Mouse (Mus musculus) neural tube, embryonic 14.5 days (tissue): Measurements from ENCODE around the gene Ints14. TPM values are rescaled to one million over a fixed set of nuclear protein-coding genes. Genes with fewer than 3 reads are reported as not detected.
"Not testable (repeated sequence)": the region's sequence is repeated elsewhere in the genome, so short reads cannot be mapped to it uniquely, and the experiment has no call there.

Source experiments
- ATAC-seq: fragments of 200-750 bp; cut with Nextera tagmentation; 2 replicates; pipeline ENCODE4 v1.8.0; 2017; ENCODE audit warnings: low read depth, mild to moderate bottlenecking, moderate TSS enrichment, moderate library complexity
- H3K27ac ChIP-seq: fragments of 300-500 bp; sonication (generic); 2 replicates; pipeline ENCODE4 v1.5.1; 2014; ENCODE audit warnings: low read depth, mild to moderate bottlenecking, control low read depth, low read length, moderate library complexity, mixed read lengths
- H3K27me3 ChIP-seq: fragments of 300-500 bp; sonication (generic); 2 replicates; pipeline ENCODE4 v1.6.1; 2014; ENCODE audit warnings: low read length; ENCODE audit not compliant: control insufficient read depth, insufficient read depth
- H3K36me3 ChIP-seq: fragments of 300-500 bp; sonication (generic); 2 replicates; pipeline ENCODE4 v1.6.1; 2014; ENCODE audit warnings: low read length, mixed read lengths; ENCODE audit not compliant: control insufficient read depth, insufficient read depth
- H3K4me1 ChIP-seq: fragments of 300-500 bp; sonication (generic); 2 replicates; pipeline ENCODE4 v1.6.1; 2014; ENCODE audit warnings: low read length; ENCODE audit not compliant: control insufficient read depth, insufficient read depth
- H3K4me2 ChIP-seq: fragments of 300-500 bp; sonication (generic); 2 replicates; pipeline ENCODE4 v1.6.1; 2014; ENCODE audit warnings: mild to moderate bottlenecking, low read depth, low read length, control low read depth
- H3K4me3 ChIP-seq: fragments of 300-500 bp; sonication (generic); 2 replicates; pipeline ENCODE4 v1.5.1; 2014; ENCODE audit warnings: low read depth, low read length, control low read depth, mixed read lengths
- H3K9ac ChIP-seq: fragments of 300-500 bp; sonication (generic); replicated peaks from 2 replicates; pipeline ENCODE4 v1.6.1; 2014; ENCODE audit warnings: low read depth, mild to moderate bottlenecking, control low read depth, low read length, mixed read lengths
- H3K9me3 ChIP-seq: fragments of 300-500 bp; sonication (generic); 2 replicates; pipeline ENCODE4 v1.6.1; 2016; ENCODE audit warnings: low read length; ENCODE audit not compliant: control insufficient read depth
- WGBS: fragments of 180-500 bp; shearing (Covaris S2); extraction: QIAGEN DNeasy Blood & Tissue Kit; methylation state at CpG from one replicate; pipeline ENCODE4 v1.1.7; 2014; 5-methylcytosine and 5-hydroxymethylcytosine counted together
- polyA plus RNA-seq: library from polyadenylated mRNA; unstranded; fragments of >200 nt; fragmentation: Nextera tagmentation; extraction: Ambion mirVana; gene quantifications from 2 replicates; pipeline ENCODE4 v1.2.1, GENCODE M21; 2014

The Ints14 gene
- polyA plus RNA-seq, 1 experiment from 2014 or later = 37.3 TPM

GRCm38 (mm10) chr9:65019146-65019545 is 58.4 kb downstream of the Ints14 start:
- no peaks in the 10 kb centered on the region for H3K9me3 ChIP-seq
- peak overlapping the region; percentile 62; the same call in 1 of the 2 replicates for H3K4me2 ChIP-seq
- H3K27me3 ChIP-seq = no peaks in the 10 kb centered on the region
- 50% methylated on average over 3 of the region's 3 CpGs for WGBS
- H3K36me3 ChIP-seq = no peaks in the 10 kb centered on the region
- H3K4me3 ChIP-seq = no peak overlapping the region
- H3K4me1 ChIP-seq = peaks cover 42% of the 10 kb centered on the region
- no peak for ATAC-seq
- no peak overlapping the region for H3K27ac ChIP-seq
- no peak overlapping the region for H3K9ac ChIP-seq

DNA sequence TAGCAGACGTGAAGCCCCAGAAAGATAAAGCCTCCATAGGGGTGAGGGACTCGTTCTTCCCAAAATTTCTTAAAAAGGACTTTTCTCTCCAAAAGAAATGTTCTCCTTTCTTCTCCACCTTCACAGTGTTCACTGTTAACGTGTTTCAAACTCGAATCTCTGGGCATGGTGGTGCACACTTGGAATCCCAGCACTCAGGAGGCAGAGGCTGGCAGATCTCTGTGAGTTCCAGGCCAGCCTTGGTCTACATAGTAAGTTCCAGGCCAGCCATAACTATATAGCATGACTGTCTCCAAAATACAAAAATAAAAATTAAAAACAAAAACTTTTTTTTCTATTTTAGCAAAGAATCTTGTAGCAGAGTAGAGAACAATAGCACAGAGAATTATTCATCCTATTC is 59.4 kb downstream of the Ints14 start:
- H3K4me1 ChIP-seq = peaks cover 42% of the 10 kb centered on the region
- peak overlapping the region; percentile 99 for H3K4me3 ChIP-seq
- H3K27ac ChIP-seq = no peak overlapping the region
- H3K9me3 ChIP-seq = no peaks in the 10 kb centered on the region
- ATAC-seq = no peak
- H3K27me3 ChIP-seq = no peaks in the 10 kb centered on the region
- H3K4me2 ChIP-seq = peak overlapping the region; percentile 62
- H3K36me3 ChIP-seq = no peaks in the 10 kb centered on the region
- no peak overlapping the region; the same call in 1 of the 2 replicates for H3K9ac ChIP-seq
- WGBS = 77% methylated on average over 4 of the region's 4 CpGs

GRCm38 (mm10) chr9:65020991-65021886 is 60.5 kb downstream of the Ints14 start, which contains the start of gene Hacd3:
TSS of gene Hacd3 (minus strand) at chr9:65021693.
- H3K4me3 ChIP-seq = peak within 1 kb of the TSS; percentile 99
- H3K9ac ChIP-seq = peak within 1 kb of the TSS; percentile 99
- no peaks in the 10 kb centered on the region for H3K36me3 ChIP-seq
- ATAC-seq = peak; percentile 95
- peak within 1 kb of the TSS; percentile 93 for H3K27ac ChIP-seq
- peak within 1 kb of the TSS; percentile 62 for H3K4me2 ChIP-seq
- no peaks in the 10 kb centered on the region for H3K9me3 ChIP-seq
- WGBS = under 1% methylated on average over 79 of the region's 81 CpGs
- no peaks in the 10 kb centered on the region for H3K27me3 ChIP-seq
- H3K4me1 ChIP-seq = peaks cover 40% of the 10 kb centered on the region

GRCm38 (mm10) chr9:65021887-65022579 is 61.3 kb downstream of the Ints14 start:
- peak overlapping the region; percentile 99 for H3K9ac ChIP-seq
- H3K4me3 ChIP-seq = peak overlapping the region; percentile 99
- no peaks in the 10 kb centered on the region for H3K27me3 ChIP-seq
- peaks cover 32% of the 10 kb centered on the region for H3K4me1 ChIP-seq
- H3K4me2 ChIP-seq = peak overlapping the region; percentile 62
- no peaks in the 10 kb centered on the region for H3K9me3 ChIP-seq
- H3K27ac ChIP-seq = peak overlapping the region; percentile 93
- no peaks in the 10 kb centered on the region for H3K36me3 ChIP-seq
- peak; percentile 20; the same call in 1 of the 2 replicates for ATAC-seq
- 19% methylated on average over 9 of the region's 9 CpGs for WGBS

DNA sequence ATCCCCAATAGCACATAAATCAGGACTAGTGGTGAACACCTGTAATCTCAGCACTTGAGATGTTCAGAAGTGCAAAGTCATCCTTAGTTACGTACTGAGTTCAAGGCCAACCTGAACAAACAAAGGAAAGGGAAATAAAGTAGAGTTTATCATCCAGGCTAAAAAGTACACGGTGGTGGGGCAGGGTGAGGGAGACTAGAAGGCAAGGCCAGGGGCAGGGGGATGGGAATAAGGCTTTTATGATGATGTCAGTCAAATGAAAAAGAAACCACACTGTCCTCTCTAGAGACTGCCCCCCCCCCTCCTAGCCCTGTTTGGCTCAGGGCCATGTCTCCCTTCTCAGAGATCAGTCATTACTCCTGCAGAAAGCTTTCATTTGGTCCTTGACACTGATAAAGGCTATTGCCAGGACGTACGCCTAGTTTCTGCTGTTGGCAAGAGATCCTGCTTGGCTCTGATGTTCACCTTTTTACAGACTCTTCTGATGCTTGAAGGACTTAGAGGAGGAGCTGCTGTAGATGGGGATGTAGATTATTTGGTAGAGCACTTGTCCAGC is 62.0 kb downstream of the Ints14 start:
- no peak for ATAC-seq
- H3K36me3 ChIP-seq = no peaks in the 10 kb centered on the region
- peaks cover 31% of the 10 kb centered on the region for H3K4me1 ChIP-seq
- no peak overlapping the region for H3K9ac ChIP-seq
- no peaks in the 10 kb centered on the region for H3K9me3 ChIP-seq
- H3K4me3 ChIP-seq = no peak overlapping the region
- WGBS = 71% methylated on average over 4 of the region's 4 CpGs
- H3K4me2 ChIP-seq = no peak overlapping the region
- no peaks in the 10 kb centered on the region for H3K27me3 ChIP-seq
- no peak overlapping the region; the same call in 1 of the 2 replicates for H3K27ac ChIP-seq

DNA sequence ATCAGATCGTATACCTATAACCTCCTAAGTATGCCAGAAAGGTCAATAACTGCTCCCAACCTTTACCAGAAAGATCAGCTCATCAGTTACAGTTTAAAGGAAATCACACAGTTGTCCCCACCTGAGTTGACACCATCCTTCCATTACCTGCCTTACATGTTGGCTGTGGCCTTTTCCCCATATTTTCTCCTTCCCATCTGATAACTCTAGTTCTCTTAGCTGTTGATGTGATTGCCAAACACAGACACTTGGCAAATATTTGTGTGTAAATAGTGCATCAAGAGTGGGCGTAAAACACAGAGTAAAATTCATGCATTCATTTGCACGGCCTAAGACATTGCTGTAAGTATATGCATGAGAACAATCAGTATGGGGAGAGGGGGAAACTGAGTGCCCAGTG is 62.7 kb downstream of the Ints14 start:
- no peaks in the 10 kb centered on the region for H3K27me3 ChIP-seq
- no peak overlapping the region for H3K27ac ChIP-seq
- H3K4me3 ChIP-seq = no peak overlapping the region
- no peaks in the 10 kb centered on the region for H3K9me3 ChIP-seq
- WGBS = 93% methylated on average over 3 of the region's 3 CpGs
- no peak for ATAC-seq
- H3K4me1 ChIP-seq = peaks cover 28% of the 10 kb centered on the region
- H3K36me3 ChIP-seq = no peaks in the 10 kb centered on the region
- no peak overlapping the region for H3K4me2 ChIP-seq
- H3K9ac ChIP-seq = no peak overlapping the region

DNA sequence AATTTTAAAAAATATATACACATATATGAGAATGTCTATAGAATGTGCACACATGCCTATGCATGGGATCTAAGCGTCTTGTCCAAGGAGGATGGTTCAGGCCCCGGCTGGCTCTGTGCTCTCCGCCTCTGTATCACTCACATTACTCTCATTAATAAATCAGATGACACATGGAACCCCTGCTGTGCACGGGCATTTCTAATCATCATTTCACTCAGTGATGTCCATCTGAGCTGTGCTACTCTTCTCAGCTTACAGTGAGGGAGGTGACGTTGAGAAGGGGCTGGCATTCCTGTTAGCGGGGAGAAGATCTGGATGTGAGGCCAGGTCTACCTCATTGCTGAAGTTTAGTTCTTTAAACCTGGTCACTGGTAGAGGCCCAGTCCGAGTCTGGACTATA is 66.5 kb downstream of the Ints14 start:
- Histone ChIP-seq H3K27ac (no peak overlapping the region), H3K27me3 (no peaks in the 10 kb centered on the region), H3K4me3 (no peak overlapping the region), H3K4me1 (peaks cover 7% of the 10 kb centered on the region), H3K9me3 (no peaks in the 10 kb centered on the region), H3K36me3 (no peaks in the 10 kb centered on the region), H3K9ac (no peak overlapping the region), H3K4me2 (no peak overlapping the region)
- 82% methylated on average over 7 of the region's 7 CpGs for WGBS
- ATAC-seq = no peak

DNA sequence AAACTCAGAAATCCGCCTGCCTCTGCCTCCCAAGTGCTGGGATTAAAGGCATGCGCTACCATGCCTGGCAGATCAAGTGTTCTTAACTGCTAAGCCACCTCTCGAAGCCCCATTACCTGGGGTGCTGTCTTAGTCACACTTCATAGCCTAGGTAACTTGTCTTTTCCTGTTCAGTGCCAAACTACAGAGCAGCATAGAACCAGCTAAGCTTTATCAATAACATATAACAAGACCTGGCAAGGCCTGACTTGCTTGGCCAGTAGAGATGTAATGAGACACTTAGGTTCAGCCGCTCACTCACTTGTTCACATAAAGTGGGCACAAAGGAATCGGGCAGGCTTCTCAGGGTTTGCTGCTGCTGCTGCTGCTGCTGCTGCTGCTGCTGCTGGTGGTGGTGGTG is 67.6 kb downstream of the Ints14 start:
- Histone ChIP-seq H3K4me3 (no peak overlapping the region), H3K36me3 (no peaks in the 10 kb centered on the region), H3K9me3 (no peaks in the 10 kb centered on the region), H3K27ac (no peak overlapping the region), H3K27me3 (no peaks in the 10 kb centered on the region), H3K9ac (no peak overlapping the region), H3K4me1 (peaks cover 6% of the 10 kb centered on the region), H3K4me2 (no peak overlapping the region)
- WGBS = 89% methylated on average over 5 of the region's 5 CpGs
- no peak for ATAC-seq

DNA sequence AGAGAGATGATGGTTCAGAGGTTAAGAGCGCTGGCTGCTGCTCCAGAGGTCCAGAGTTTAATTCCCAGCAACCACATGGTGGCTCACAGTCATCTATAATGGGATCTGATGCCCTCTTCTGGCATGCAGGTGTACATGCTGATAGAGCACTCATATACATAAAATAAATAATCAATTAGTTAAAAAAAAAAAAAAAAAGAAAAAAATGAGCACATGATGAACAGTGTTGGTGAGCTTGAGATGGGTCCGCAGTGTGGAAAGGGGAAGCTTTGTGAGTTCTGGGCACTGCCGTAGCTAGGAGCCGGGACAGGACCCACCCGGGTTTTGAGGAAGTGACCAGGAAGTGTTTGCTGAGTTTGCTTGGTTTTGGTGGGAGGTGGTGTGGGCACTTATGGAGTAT is 70.7 kb downstream of the Ints14 start:
- not testable (repeated sequence) for H3K36me3 ChIP-seq, ATAC-seq, H3K4me3 ChIP-seq, H3K9ac ChIP-seq, H3K27me3 ChIP-seq, H3K4me2 ChIP-seq, H3K27ac ChIP-seq, H3K9me3 ChIP-seq
- peaks cover 14% of the 10 kb centered on the region for H3K4me1 ChIP-seq
- 73% methylated on average over 5 of the region's 5 CpGs for WGBS
